In the genomic region with DNA sequence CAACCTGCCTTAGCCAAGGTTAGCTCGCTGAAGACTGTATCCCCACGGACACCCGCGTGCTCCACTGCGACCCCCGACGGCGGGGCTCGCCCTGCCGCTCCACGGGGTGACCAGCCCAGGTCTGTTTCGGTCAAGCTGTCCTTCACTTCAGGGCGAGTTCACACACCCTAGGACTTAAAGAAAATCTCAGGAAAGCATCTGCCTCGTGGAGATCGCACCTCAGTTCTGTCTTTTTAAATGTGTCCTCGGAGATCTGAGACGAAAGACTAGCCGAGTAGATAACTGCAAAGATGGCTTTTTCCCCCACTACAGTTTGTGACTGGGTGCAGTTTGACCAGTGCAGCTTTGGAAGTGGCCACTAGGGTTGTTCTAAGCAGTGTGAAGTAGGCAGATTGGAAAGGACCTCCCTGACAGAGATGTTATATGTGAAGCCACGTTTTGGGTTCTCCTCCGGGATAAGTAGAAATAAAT, we compare ENCODE assay signal across 8 mouse cellular contexts. TPM values are rescaled to one million over a fixed set of nuclear protein-coding genes. Genes with fewer than 3 reads are reported as not detected.
DNase-seq lines count a peak whose midpoint lies in the region; ATAC-seq and TF ChIP-seq lines count a peak whose summit lies in the region.

No protein-coding gene starts in this region.

- no peaks in the 10 kb centered on the region for H3K27me3 ChIP-seq in heart, embryonic 11.5 days (ENCODE audit: control insufficient read depth, insufficient read depth, low read length)
- no peaks in the 10 kb centered on the region for H3K27me3 ChIP-seq in kidney, embryonic 14.5 days (ENCODE audit: control insufficient read depth, insufficient read depth, low read length)
- no peaks in the 10 kb centered on the region for H3K27me3 ChIP-seq in limb, embryonic 14.5 days (ENCODE audit: control insufficient read depth, insufficient read depth, low read length)
- no peaks in the 10 kb centered on the region for H3K27me3 ChIP-seq in midbrain, embryonic 15.5 days (replicated peaks)

- 2% methylated on average over 20 of the region's 20 CpGs for WGBS in heart, embryonic 11.5 days (ENCODE audit: insufficient replicate concordance)
- WGBS in kidney, embryonic 14.5 days: 3% methylated on average over 20 of the region's 20 CpGs
- WGBS in limb, embryonic 14.5 days: 3% methylated on average over 20 of the region's 20 CpGs
- 2% methylated on average over 20 of the region's 20 CpGs for WGBS in midbrain, embryonic 15.5 days

- H3K4me2 ChIP-seq in heart, embryonic 11.5 days: peak overlapping the region; percentile 80
- peak overlapping the region; percentile 78 for H3K4me2 ChIP-seq in kidney, embryonic 14.5 days (replicated peaks; ENCODE audit: low read depth, low read length)
- peak overlapping the region; percentile 88 for H3K4me2 ChIP-seq in limb, embryonic 14.5 days (replicated peaks; ENCODE audit: low read depth, low read length, severe bottlenecking)
- peak overlapping the region; percentile 65 for H3K4me2 ChIP-seq in midbrain, embryonic 15.5 days

- H3K9ac ChIP-seq in heart, embryonic 11.5 days (ENCODE audit: low read depth, low read length): peak overlapping the region; percentile 76
- peak overlapping the region; percentile 70 for H3K9ac ChIP-seq in kidney, embryonic 14.5 days (ENCODE audit: low read depth, low read length)
- H3K9ac ChIP-seq in limb, embryonic 14.5 days (ENCODE audit: low read depth, low read length, severe bottlenecking): peak overlapping the region; percentile 72
- peak overlapping the region; percentile 76 for H3K9ac ChIP-seq in midbrain, embryonic 15.5 days

- 0 out of 2 replicates have a peak, but pooled peaks have one; percentile 48 for ATAC-seq in erythroblast, adult 5-6 weeks (replicated peaks; ENCODE audit: low FRiP score, poor library complexity, severe bottlenecking)
- ATAC-seq in heart, embryonic 11.5 days (replicated peaks; ENCODE audit: insufficient number of reproducible peaks, low FRiP score, low TSS enrichment): peak; percentile 41
- peak; percentile 56 for ATAC-seq in kidney, embryonic 14.5 days (ENCODE audit: low FRiP score, low TSS enrichment)
- ATAC-seq in limb, embryonic 14.5 days (ENCODE audit: low FRiP score, low read depth): peak; percentile 31; the same call in 1 of the 2 replicates
- ATAC-seq in midbrain, embryonic 15.5 days (replicated peaks): peak; percentile 53

- peak overlapping the region; percentile 17; the same call in 1 of the 2 replicates for H3K27ac ChIP-seq in heart, embryonic 11.5 days (ENCODE audit: low read depth, low read length)
- H3K27ac ChIP-seq in kidney, embryonic 14.5 days (ENCODE audit: low read depth, low read length): no peak overlapping the region
- no peak overlapping the region for H3K27ac ChIP-seq in limb, embryonic 14.5 days (replicated peaks; ENCODE audit: low read depth, low read length)
- peak overlapping the region; percentile 88 for H3K27ac ChIP-seq in midbrain, embryonic 15.5 days

- H3K36me3 ChIP-seq in heart, embryonic 11.5 days (ENCODE audit: control insufficient read depth, insufficient read depth, low read length): no peaks in the 10 kb centered on the region
- H3K36me3 ChIP-seq in kidney, embryonic 14.5 days (ENCODE audit: control insufficient read depth, insufficient read depth, low read length): no peaks in the 10 kb centered on the region
- no peaks in the 10 kb centered on the region for H3K36me3 ChIP-seq in limb, embryonic 14.5 days (ENCODE audit: control insufficient read depth, insufficient read depth, low read length)
- no peaks in the 10 kb centered on the region for H3K36me3 ChIP-seq in midbrain, embryonic 15.5 days (replicated peaks)

- H3K9me3 ChIP-seq in heart, embryonic 11.5 days (replicated peaks; ENCODE audit: control insufficient read depth, low read length): no peaks in the 10 kb centered on the region
- H3K9me3 ChIP-seq in kidney, embryonic 14.5 days (ENCODE audit: control insufficient read depth, low read length): no peaks in the 10 kb centered on the region
- H3K9me3 ChIP-seq in limb, embryonic 14.5 days (ENCODE audit: control insufficient read depth, low read length): no peaks in the 10 kb centered on the region
- H3K9me3 ChIP-seq in midbrain, embryonic 15.5 days: no peaks in the 10 kb centered on the region

- TF ChIP-seq POLR2A in limb, embryonic 14.5 days (IDR thresholded peaks at IDR 0.05; ENCODE audit: borderline replicate concordance, extremely low read depth, insufficient read depth, insufficient read length): no peak

- peak; percentile 60 to 62 for DNase-seq in B cell, adult 2 months
- DNase-seq in adrenal gland, postnatal 25 days: peak; percentile 11
- peak; percentile 61 for DNase-seq in limb, embryonic 14.5 days (ENCODE audit: low spot score)
- peak; percentile 5 for DNase-seq in spleen, adult 12 weeks (ENCODE audit: low spot score)

- H3K4me3 ChIP-seq in heart, embryonic 11.5 days (ENCODE audit: low read depth, low read length): peak overlapping the region; percentile 70
- peak overlapping the region; percentile 81 for H3K4me3 ChIP-seq in kidney, embryonic 14.5 days (ENCODE audit: low read length)
- H3K4me3 ChIP-seq in limb, embryonic 14.5 days (replicated peaks; ENCODE audit: low read length): peak overlapping the region; percentile 69
- peak overlapping the region; percentile 76 for H3K4me3 ChIP-seq in midbrain, embryonic 15.5 days

- H3K4me1 ChIP-seq in heart, embryonic 11.5 days (ENCODE audit: control insufficient read depth, insufficient read depth, low read length): peaks cover 3% of the 10 kb centered on the region; the same call in 1 of the 2 replicates
- no peaks in the 10 kb centered on the region for H3K4me1 ChIP-seq in kidney, embryonic 14.5 days (ENCODE audit: control insufficient read depth, insufficient read depth, low read length)
- 0 out of 2 replicates have a peak, but pooled peaks cover 4% of the 10 kb centered on the region for H3K4me1 ChIP-seq in limb, embryonic 14.5 days (ENCODE audit: control insufficient read depth, insufficient read depth, low read length)
- peaks cover 9% of the 10 kb centered on the region for H3K4me1 ChIP-seq in midbrain, embryonic 15.5 days

RNA-seq across cellular contexts. Expression of a gene that starts 0.6 kb away (rescaled TPM):
- total RNA-seq in adrenal gland, postnatal 25 days (2021): 5.9 and 10.1 TPM in 2 replicates
- 0.42 and 1.9 TPM in 2 replicates for total RNA-seq in erythroblast, adult 5-6 weeks (2015; ENCODE audit: low replicate concordance)
- total RNA-seq in erythroblast, adult 5-6 weeks (2017; ENCODE audit: low replicate concordance): 0.85 and 1.1 TPM in 2 replicates
- polyA plus RNA-seq in heart, embryonic 11.5 days (2014; fragmentation: Nextera tagmentation; extraction: Ambion mirVana): 1.7 and 2.6 TPM in 2 replicates
- polyA plus RNA-seq in kidney, embryonic 14.5 days (2014; fragmentation: Nextera tagmentation; extraction: Ambion mirVana): 1.3 and 2.2 TPM in 2 replicates
- polyA plus RNA-seq in limb, embryonic 14.5 days (2012; rRNA removed): 2.0 and 2.3 TPM in 2 replicates
- 1.8 and 2.7 TPM in 2 replicates for polyA plus RNA-seq in limb, embryonic 14.5 days (2014; fragmentation: Nextera tagmentation; extraction: Ambion mirVana)
- polyA plus RNA-seq in midbrain, embryonic 15.5 days (2015; fragmentation: Nextera tagmentation; extraction: Ambion mirVana): 4.8 and 5.0 TPM in 2 replicates

RNA-seq across cellular contexts. Expression of a gene that starts 0.7 kb away (rescaled TPM):
- total RNA-seq in adrenal gland, postnatal 25 days (2021): 2.9 and 3.6 TPM in 2 replicates
- total RNA-seq in erythroblast, adult 5-6 weeks (2015; ENCODE audit: low replicate concordance): not detected in 2 replicates
- not detected in 2 replicates for total RNA-seq in erythroblast, adult 5-6 weeks (2017; ENCODE audit: low replicate concordance)
- polyA plus RNA-seq in heart, embryonic 11.5 days (2014; fragmentation: Nextera tagmentation; extraction: Ambion mirVana): 0.93 and 1.3 TPM in 2 replicates
- polyA plus RNA-seq in kidney, embryonic 14.5 days (2014; fragmentation: Nextera tagmentation; extraction: Ambion mirVana): 1.7 and 2.0 TPM in 2 replicates
- 0.78 and 0.99 TPM in 2 replicates for polyA plus RNA-seq in limb, embryonic 14.5 days (2012; rRNA removed)
- polyA plus RNA-seq in limb, embryonic 14.5 days (2014; fragmentation: Nextera tagmentation; extraction: Ambion mirVana): 1.3 and 1.7 TPM in 2 replicates
- polyA plus RNA-seq in midbrain, embryonic 15.5 days (2015; fragmentation: Nextera tagmentation; extraction: Ambion mirVana): 10.7 and 12.1 TPM in 2 replicates

Comparison
In these comparisons a context has a peak if more than half of its experiments do, and no peak if none do; other contexts are left out.
1. DNase-seq: peak in every context shown above with its lines; median percentile 61 in B cell, adult 2 months; 61 in limb, embryonic 14.5 days; 11 in adrenal gland, postnatal 25 days; 5 in spleen, adult 12 weeks.
2. H3K27ac ChIP-seq: peak in heart, embryonic 11.5 days (single experiment) and midbrain, embryonic 15.5 days (single experiment); none in kidney, embryonic 14.5 days (single experiment) and limb, embryonic 14.5 days (single experiment).
3. Peak in every context shown above with its lines, with median percentiles within 50 percentile points of each other: ATAC-seq, H3K4me2 ChIP-seq, H3K4me3 ChIP-seq and H3K9ac ChIP-seq.